Mouse (Mus musculus) G1E (cell line): ENCODE measurements around the gene Prelp.

Experiments used
- CTCF ChIP-seq: IDR thresholded peaks from 2 replicates; pipeline ENCODE4 v1.5.1; 2012; ENCODE audit warnings: low read depth, low read length, inconsistent platforms, mixed read lengths
- GATA1 ChIP-seq: IDR thresholded peaks from 2 replicates; pipeline ENCODE4 v1.6.1; 2012; ENCODE audit warnings: borderline replicate concordance, low read length, inconsistent platforms, mixed read lengths
- POLR2AphosphoS5 ChIP-seq: IDR thresholded peaks from 2 replicates; pipeline ENCODE4 v1.6.1; 2012; ENCODE audit warnings: low read depth, low read length, inconsistent platforms; ENCODE audit not compliant: insufficient replicate concordance
- TAL1 ChIP-seq: conservative IDR thresholded peaks from 2 replicates; pipeline ENCODE4 v1.6.1; 2012; ENCODE audit warnings: low read depth, low read length, inconsistent platforms, mixed read lengths

DNA sequence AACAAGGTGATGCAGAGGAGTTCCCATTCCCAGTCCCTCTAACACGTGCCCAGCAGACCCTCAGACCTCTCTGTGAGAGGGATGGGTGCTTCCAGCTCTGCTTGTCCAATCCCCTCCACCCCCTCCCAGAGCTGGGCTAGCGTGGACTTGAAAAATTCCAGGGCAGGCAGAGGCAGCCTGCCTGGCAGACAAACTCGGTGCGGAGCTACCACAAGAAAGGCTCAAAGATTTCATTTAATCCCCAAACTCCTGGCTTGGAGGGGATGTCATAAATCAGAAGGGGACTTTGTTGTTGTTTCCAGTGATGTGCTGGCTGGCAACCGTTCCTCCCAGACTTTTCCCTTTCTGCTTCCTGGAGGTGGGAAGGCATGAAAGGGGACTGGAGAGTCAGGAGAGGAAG, 44.1 kb upstream of the Prelp start:
- TF ChIP-seq TAL1 = no peak
- no peak for TF ChIP-seq CTCF
- no peak for TF ChIP-seq GATA1
- TF ChIP-seq POLR2AphosphoS5 = no peak
